Mouse (Mus musculus): ENCODE data around the gene Gm8947.

DNA sequence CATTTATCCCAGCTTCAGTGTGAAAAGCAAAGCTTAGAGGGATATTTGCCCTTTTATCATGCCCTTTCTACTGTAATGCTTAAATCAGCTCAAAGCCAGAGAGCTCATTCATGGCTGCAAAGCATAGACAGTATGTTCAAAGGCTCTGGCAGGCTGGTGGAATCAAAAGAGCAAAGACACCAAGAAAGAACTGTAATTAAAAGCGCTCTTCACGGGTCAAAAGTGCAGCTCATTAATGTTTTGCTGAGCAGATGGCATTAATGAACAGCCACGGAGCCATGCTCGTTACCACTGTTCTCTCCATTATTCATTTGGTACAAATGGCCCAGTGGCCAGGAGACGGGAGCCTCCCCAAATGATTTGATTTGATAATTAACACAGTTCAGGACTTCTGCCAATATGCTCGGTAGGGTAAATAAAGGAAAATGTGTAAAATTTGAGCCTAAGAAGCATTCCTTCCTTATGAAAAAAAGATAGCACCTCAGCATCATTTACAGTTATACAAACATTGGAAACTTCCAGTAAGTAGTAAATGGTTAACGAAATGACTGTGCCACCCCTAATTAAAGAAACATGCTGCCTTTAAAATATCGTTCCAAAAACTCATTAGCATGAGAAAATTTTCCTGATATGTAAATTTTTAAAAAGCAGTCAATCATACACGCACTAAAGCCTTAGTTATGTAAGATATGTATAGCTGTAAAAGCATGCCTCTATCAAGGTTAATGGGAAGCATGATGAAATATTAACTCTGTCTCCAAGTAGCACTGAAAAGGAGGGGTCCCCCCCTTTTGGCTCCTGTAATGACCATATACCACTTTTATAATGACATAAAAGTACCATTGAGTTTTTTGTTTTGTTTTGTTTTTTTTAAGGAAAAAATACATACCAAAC is 34.0 kb upstream of the Gm8947 start:
- TF ChIP-seq CTCF (IDR thresholded peaks at IDR 0.05; ENCODE audit: extremely low read depth, insufficient read length, insufficient replicate concordance, low read depth, low read length) = no peak
- no peak for TF ChIP-seq POLR2A (IDR thresholded peaks at IDR 0.05; ENCODE audit: low read depth, low read length)
